Mouse (Mus musculus): ENCODE results near the gene Ntng1.

DNA sequence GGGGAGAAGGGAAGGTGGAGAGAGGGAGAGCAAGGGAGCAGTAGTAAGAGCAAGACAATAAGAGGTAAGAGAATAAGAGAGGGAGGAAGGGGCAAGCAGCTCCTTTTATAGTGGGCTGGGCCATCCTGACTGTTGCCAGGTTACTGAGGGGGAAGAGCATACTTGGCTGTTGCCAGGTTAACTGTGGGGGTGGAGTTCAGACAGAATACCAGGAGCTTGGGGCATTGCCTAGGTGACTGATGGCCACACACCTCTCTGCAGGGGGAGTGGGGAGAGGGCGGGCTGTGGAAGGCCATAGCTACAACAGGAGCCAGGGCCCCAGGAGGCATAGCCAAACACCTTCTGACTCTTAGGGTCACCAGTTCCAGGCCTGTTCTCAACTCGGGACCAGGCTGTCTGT, 166.2 kb downstream of the Ntng1 start:
- TF ChIP-seq POLR2A (IDR thresholded peaks at IDR 0.05; ENCODE audit: low read depth, low read length) (no peak), CTCF (conservative IDR thresholded peaks at IDR 0.05; ENCODE audit: insufficient read depth, insufficient read length, low read depth, low read length) (no peak)

Data from kidney, adult 2 months (tissue).